Mouse (Mus musculus) cortical plate, adult 2 months (tissue): ENCODE data around the gene Snai3. TPM values are rescaled to one million over a fixed set of nuclear protein-coding genes. Genes with fewer than 3 reads are reported as not detected.

Source experiments
- H3K27ac ChIP-seq: fragments of 200-500 bp; 2 replicates; pipeline ENCODE4 v1.5.1; 2012; ENCODE audit warnings: low read length, control low read depth, inconsistent platforms; ENCODE audit not compliant: insufficient read depth
- H3K4me1 ChIP-seq: fragments of 200-500 bp; 2 replicates; pipeline ENCODE4 v1.6.1; 2011; ENCODE audit warnings: low read length; ENCODE audit not compliant: control insufficient read depth, insufficient read depth
- H3K4me3 ChIP-seq: fragments of 200-500 bp; 2 replicates; pipeline ENCODE4 v1.5.1; 2011; ENCODE audit warnings: mild to moderate bottlenecking, low read length, control low read depth; ENCODE audit not compliant: insufficient read depth
- CTCF ChIP-seq: fragments of 200-500 bp; IDR thresholded peaks from 2 replicates; pipeline ENCODE4 v1.5.1; 2011; ENCODE audit warnings: mild to moderate bottlenecking, control low read depth, low read length; ENCODE audit not compliant: insufficient read depth; ENCODE audit errors: extremely low read depth
- POLR2A ChIP-seq: fragments of 200-500 bp; IDR thresholded peaks from 2 replicates; pipeline ENCODE4 v1.6.1; 2011; ENCODE audit warnings: mild to moderate bottlenecking, low read length, control low read depth; ENCODE audit not compliant: insufficient read depth; ENCODE audit errors: extremely low read depth
- polyA plus RNA-seq: library from polyadenylated mRNA; depleted of rRNA; stranded (reverse); fragments of >200 nt; gene quantifications from 2 replicates; pipeline ENCODE4 v1.2.3, GENCODE M21; 2012; rRNA removed

The Snai3 gene
- polyA plus RNA-seq, 1 experiment, result 1.2 TPM

DNA sequence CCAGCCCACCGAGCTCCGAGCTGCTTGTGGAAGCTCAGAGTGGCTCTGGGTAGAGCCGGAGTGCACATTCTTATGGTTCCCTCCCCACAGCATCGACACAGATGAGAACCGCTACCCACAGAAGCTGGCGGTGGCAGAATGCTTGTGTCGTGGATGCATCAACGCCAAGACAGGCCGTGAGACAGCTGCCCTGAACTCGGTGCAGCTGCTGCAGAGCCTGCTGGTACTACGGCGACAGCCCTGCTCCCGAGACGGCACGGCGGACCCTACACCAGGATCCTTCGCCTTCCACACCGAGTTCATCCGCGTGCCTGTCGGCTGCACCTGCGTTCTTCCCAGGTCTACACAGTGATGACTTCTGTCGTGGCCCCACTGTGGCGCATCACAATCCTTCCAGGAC, 37.3 kb downstream of the Snai3 start:
- no peak for TF ChIP-seq CTCF
- Histone ChIP-seq H3K27ac (no peak overlapping the region), H3K4me1 (0 out of 2 replicates have a peak, but pooled peaks cover 2% of the 10 kb centered on the region), H3K4me3 (no peak overlapping the region)

GRCm38 (mm10) chr8:122421376-122422070, 39.0 kb downstream of the Snai3 start, which contains the start of gene Il17c:
TSS of gene Il17c (plus strand) at chr8:122422020.
- H3K4me1 ChIP-seq, result 0 out of 2 replicates have a peak, but pooled peaks cover 2% of the 10 kb centered on the region
- TF ChIP-seq POLR2A (no peak), CTCF (no peak)
- H3K27ac ChIP-seq, result no peak within 1 kb of the TSS
- no peak within 1 kb of the TSS for H3K4me3 ChIP-seq

- TF ChIP-seq POLR2A, result no peak
- TF ChIP-seq CTCF, result no peak
- no peak overlapping the region for H3K27ac ChIP-seq
- H3K4me3 ChIP-seq, result no peak overlapping the region
Observed at GRCm38 (mm10) chr8:122419881-122420555, 40.5 kb downstream of the Snai3 start.

DNA sequence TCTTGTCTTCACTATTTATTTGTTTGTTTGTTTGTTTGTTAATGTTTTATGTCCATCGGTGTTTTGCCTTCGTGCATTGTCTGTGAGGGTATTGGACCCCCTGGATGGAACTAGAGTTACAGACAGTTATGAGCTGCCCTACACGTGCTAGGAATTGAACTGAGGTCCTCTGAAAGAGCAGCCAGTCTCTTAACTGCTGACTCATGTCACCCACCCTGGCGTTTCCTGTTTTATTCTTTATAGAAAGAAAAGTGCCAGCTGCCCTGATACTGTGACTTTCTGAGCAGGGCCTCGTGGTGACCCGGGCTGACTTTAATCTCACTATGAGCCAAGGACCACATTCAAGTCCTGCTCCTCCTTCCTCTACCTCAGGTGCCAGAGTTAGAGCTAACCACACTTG, 45.0 kb downstream of the Snai3 start:
- Histone ChIP-seq H3K4me3 (no peak overlapping the region), H3K27ac (no peak overlapping the region), H3K4me1 (0 out of 2 replicates have a peak, but pooled peaks cover 2% of the 10 kb centered on the region)
- no peak for TF ChIP-seq POLR2A
- no peak for TF ChIP-seq CTCF

More at GRCm38 (mm10) chr8:122419881-122420555, 40.5 kb downstream of the Snai3 start:
- 0 out of 2 replicates have a peak, but pooled peaks cover 2% of the 10 kb centered on the region for H3K4me1 ChIP-seq

GRCm38 (mm10) chr8:122414311-122414710, 46.2 kb downstream of the Snai3 start:
- TF ChIP-seq POLR2A (no peak), CTCF (no peak)
- no peak overlapping the region for H3K27ac ChIP-seq
- H3K4me3 ChIP-seq, result no peak overlapping the region
- H3K4me1 ChIP-seq, result no peaks in the 10 kb centered on the region

- Histone ChIP-seq H3K27ac (no peak overlapping the region), H3K4me3 (no peak overlapping the region), H3K4me1 (no peaks in the 10 kb centered on the region; the same call in 1 of the 2 replicates)
- TF ChIP-seq POLR2A, result no peak
- TF ChIP-seq CTCF, result no peak
Observed at GRCm38 (mm10) chr8:122407678-122408077, 52.9 kb downstream of the Snai3 start.

GRCm38 (mm10) chr8:122405146-122405805, 55.3 kb downstream of the Snai3 start:
- Histone ChIP-seq H3K27ac (no peak overlapping the region), H3K4me3 (no peak overlapping the region), H3K4me1 (no peaks in the 10 kb centered on the region; the same call in 1 of the 2 replicates)
- TF ChIP-seq CTCF (no peak), POLR2A (no peak)

Other genes with a start within 250 kb of the Snai3 start
- gene Zfpm1, start 178.6 kb downstream of the Snai3 start, polyA plus RNA-seq, result 32.1 and 39.0 TPM in 2 replicates
- 4.0 and 5.5 TPM in 2 replicates for gene Trhr2, start 100.0 kb downstream of the Snai3 start, polyA plus RNA-seq
- 33.0 and 33.6 TPM in 2 replicates for gene Zc3h18, start 84.1 kb downstream of the Snai3 start, polyA plus RNA-seq
- 0.21 and 0.36 TPM in 2 replicates for gene Il17c, start 38.7 kb downstream of the Snai3 start, polyA plus RNA-seq
- 19.3 and 19.8 TPM in 2 replicates for gene Cyba, start 27.8 kb downstream of the Snai3 start, polyA plus RNA-seq
- 36.6 and 42.7 TPM in 2 replicates for gene Mvd, start 17.3 kb downstream of the Snai3 start, polyA plus RNA-seq
- 68.2 and 76.8 TPM in 2 replicates for gene Rnf166, start 15.3 kb upstream of the Snai3 start, polyA plus RNA-seq
- 43.5 and 43.6 TPM in 2 replicates for gene Ctu2, start 15.4 kb upstream of the Snai3 start, polyA plus RNA-seq
- gene Piezo1, start 90.6 kb upstream of the Snai3 start, polyA plus RNA-seq, result 7.6 and 7.7 TPM in 2 replicates
- gene Cdt1, start 107.3 kb upstream of the Snai3 start, polyA plus RNA-seq, result 2.8 and 3.2 TPM in 2 replicates
- 60.1 and 61.0 TPM in 2 replicates for gene Aprt, start 116.2 kb upstream of the Snai3 start, polyA plus RNA-seq
- 7.2 and 8.8 TPM in 2 replicates for gene Galns, start 150.7 kb upstream of the Snai3 start, polyA plus RNA-seq
- 133 and 157 TPM in 2 replicates for gene Trappc2l, start 150.9 kb upstream of the Snai3 start, polyA plus RNA-seq
- not detected in 2 replicates for gene Pabpn1l, start 162.0 kb upstream of the Snai3 start, polyA plus RNA-seq
- 8.6 and 9.1 TPM in 2 replicates for gene Cbfa2t3, start 238.4 kb upstream of the Snai3 start, polyA plus RNA-seq